Mouse (Mus musculus) myocyte (in vitro differentiated cells): ENCODE results near the gene Ust.

Experiments used
- CEBPB ChIP-seq: IDR thresholded peaks from 2 replicates; pipeline ENCODE4 v1.6.1; 2011; ENCODE audit warnings: mild to moderate bottlenecking, moderate library complexity; ENCODE audit not compliant: poor library complexity, insufficient read depth, severe bottlenecking
- SRF ChIP-seq: IDR thresholded peaks from one replicate; pipeline ENCODE4 v1.6.1; 2011; ENCODE audit warnings: low read depth; ENCODE audit not compliant: control insufficient read depth, insufficient read length

- TF ChIP-seq SRF: no peak
- TF ChIP-seq CEBPB: no peak
Measured at GRCm38 (mm10) chr10:8479779-8480178, 38.8 kb downstream of the Ust start.
